Mouse (Mus musculus): ENCODE measurements at regions not wholly inside any gene's neighbourhood (a gene's known extent, or its start where the extent isn't known, plus 50 kb on each side); places are given as distances from the start of the nearest gene placed in this dataset.

GRCm38 (mm10) chr9:74534976-74535375 lies 326.7 kb upstream of the Onecut1 start:
- no peak for TF ChIP-seq GATA4 (IDR thresholded peaks at IDR 0.05; ENCODE audit: insufficient replicate concordance, low read length)

DNA sequence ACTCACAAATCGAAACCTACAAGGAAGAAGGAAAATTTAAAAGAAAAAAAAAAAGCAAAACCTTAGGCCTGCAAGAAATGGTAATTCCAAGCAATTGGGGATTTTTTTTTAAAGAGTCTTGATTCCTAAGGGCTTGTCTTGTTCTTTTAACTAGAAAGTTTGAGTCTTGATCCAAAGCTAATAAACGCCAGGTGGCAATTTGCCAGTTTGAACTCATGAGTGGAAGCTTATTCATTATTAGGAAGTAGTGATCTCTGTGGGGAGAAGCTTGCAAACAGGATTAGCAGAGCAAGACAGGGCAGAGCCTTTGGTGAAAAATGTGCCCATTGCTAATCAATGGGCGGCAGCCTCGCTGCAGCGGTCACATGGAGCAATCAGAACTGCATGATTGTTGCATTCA lies 305.6 kb upstream of the Onecut1 start:
- no peak for TF ChIP-seq GATA4 (IDR thresholded peaks at IDR 0.05; ENCODE audit: insufficient replicate concordance, low read length)

- TF ChIP-seq GATA4 (IDR thresholded peaks at IDR 0.05; ENCODE audit: insufficient replicate concordance, low read length) = no peak
Measured at GRCm38 (mm10) chr9:74592757-74593156, 269.0 kb upstream of the Onecut1 start.

DNA sequence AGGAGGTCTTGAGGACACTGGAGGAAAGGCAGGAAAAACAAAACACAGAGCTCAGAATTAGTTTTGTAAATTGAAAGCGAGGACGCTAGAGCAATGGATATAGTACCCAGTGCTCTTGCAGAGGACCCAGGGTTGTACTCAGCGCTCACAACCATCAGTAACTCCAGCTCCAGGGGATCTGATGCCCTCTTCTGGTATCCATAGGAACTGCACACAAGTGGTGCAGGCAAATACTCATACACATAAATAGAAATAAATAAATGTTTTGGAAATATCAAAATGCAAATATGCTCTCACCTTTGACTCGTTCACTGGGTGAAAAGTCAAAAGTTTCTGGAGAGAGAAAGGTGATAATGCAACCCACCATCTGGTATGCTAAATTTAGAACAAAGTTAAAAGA lies 267.8 kb upstream of the Onecut1 start:
- no peak for TF ChIP-seq GATA4 (IDR thresholded peaks at IDR 0.05; ENCODE audit: insufficient replicate concordance, low read length)

- no peak for TF ChIP-seq GATA4 (IDR thresholded peaks at IDR 0.05; ENCODE audit: insufficient replicate concordance, low read length)
Measured at GRCm38 (mm10) chr9:74604415-74604814, 257.3 kb upstream of the Onecut1 start.

DNA sequence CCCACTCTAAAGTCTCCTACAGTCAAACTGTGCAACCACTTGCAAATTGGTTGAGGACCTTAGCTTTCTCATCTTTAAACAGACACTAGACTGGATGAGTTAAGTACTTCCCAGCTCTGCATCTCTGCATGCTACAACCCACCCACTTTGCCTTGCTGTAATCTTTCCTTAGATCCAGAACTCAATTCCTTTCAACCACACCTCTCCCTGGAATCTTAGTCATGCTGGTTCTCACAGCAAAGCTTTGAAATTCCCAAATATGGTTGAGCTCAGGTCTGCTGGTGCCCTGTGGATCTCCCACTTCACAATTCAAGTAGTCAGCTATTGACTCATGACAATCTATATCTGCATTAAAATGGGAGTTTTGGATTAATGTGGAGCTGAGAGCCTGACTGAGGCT lies 239.8 kb upstream of the Onecut1 start:
- no peak for TF ChIP-seq GATA4 (IDR thresholded peaks at IDR 0.05; ENCODE audit: insufficient replicate concordance, low read length)

DNA sequence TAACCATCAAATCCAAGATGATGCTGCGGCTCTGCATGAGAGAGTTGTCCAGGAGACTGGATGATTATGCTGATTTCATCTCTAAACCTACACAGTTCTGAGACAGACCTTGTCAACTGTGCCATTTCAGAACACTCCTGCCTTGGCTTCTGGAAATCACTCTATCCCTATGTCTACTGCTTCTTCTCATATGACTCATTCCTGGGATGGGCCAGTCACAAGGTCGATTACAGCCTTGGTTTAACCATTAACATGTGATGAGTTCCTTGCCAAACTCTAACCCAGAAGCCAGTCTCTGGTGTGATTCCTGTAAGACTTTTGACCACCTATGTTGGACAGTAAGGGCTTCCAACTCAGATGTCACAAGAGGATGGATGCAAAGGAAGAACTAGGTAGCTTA lies 216.3 kb upstream of the Onecut1 start:
- TF ChIP-seq GATA4 (IDR thresholded peaks at IDR 0.05; ENCODE audit: insufficient replicate concordance, low read length) = no peak

DNA sequence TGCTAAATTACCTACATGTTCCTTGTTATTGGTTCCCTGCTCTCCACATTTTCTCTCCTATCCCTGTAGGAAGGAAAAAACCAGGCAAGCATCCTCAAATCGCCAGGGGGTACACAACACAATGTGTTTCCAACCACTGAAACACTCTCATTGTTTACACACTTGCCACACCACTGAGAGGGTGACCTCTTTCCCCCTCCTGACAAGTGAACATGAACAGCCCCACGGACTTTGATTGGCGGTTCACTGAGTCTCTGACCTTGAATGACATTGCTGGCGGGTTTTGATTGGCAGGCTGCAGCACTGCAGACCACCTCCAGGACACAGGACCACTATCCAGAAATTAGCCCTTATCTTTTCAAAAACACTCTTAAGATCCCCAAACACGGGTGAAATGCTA lies 211.7 kb upstream of the Onecut1 start:
- TF ChIP-seq GATA4 (IDR thresholded peaks at IDR 0.05; ENCODE audit: insufficient replicate concordance, low read length) = no peak

- TF ChIP-seq GATA4 (IDR thresholded peaks at IDR 0.05; ENCODE audit: insufficient replicate concordance, low read length) = no peak
Measured at GRCm38 (mm10) chr9:74655956-74656355, 205.8 kb upstream of the Onecut1 start.

DNA sequence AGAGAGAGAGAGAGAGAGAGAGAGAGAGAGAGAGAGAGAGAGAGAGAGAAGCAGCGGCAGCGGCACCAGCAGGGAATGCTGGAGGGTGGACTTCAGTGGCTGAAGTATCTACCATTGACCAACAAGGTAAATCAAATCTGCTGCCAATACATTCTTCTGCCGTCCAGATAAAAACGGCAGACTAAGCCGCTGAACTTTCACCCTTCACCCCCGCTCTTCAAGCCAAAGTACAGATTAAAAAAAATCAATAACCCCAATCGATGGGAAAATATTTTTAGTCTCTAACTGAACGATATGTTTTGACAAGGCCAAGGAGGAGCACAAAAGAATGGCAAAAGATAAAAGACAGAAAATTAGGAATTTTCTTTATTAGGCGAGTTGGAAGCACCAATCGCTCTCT lies 205.3 kb upstream of the Onecut1 start:
- peak; percentile 78; the same call in 1 of the 2 replicates for TF ChIP-seq GATA4 (IDR thresholded peaks at IDR 0.05; ENCODE audit: insufficient replicate concordance, low read length)

- peak; percentile 85 for TF ChIP-seq GATA4 (IDR thresholded peaks at IDR 0.05; ENCODE audit: insufficient replicate concordance, low read length)
Measured at GRCm38 (mm10) chr9:74671356-74671952, 190.3 kb upstream of the Onecut1 start.

GRCm38 (mm10) chr9:74672261-74672660 lies 189.5 kb upstream of the Onecut1 start:
- no peak for TF ChIP-seq GATA4 (IDR thresholded peaks at IDR 0.05; ENCODE audit: insufficient replicate concordance, low read length)

GRCm38 (mm10) chr9:74698229-74698628 lies 163.5 kb upstream of the Onecut1 start:
- no peak for TF ChIP-seq GATA4 (IDR thresholded peaks at IDR 0.05; ENCODE audit: insufficient replicate concordance, low read length)

DNA sequence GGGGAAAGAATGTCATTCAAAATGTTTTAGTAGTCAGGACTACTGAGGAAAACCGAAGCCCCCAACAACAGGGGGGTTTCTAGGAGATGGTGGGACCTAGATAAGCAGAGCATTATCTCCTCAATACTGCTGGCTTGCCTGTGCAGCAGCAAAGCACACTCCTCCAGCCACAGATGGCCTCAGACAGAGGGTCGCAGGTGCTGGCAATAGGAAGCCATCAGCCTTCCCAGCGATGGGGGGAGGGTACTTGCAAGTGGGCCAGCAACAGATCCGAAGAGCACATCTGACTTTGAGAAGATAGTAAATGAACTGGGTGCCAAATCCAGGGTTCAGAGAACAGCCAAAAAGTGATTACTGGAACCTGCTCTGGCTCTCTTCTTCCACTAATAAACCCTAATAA lies 156.0 kb upstream of the Onecut1 start:
- no peak for TF ChIP-seq GATA4 (IDR thresholded peaks at IDR 0.05; ENCODE audit: insufficient replicate concordance, low read length)

- no peak for TF ChIP-seq GATA4 (IDR thresholded peaks at IDR 0.05; ENCODE audit: insufficient replicate concordance, low read length)
Measured at GRCm38 (mm10) chr9:74707608-74708007, 154.1 kb upstream of the Onecut1 start.

GRCm38 (mm10) chr9:74711698-74712097 lies 150.0 kb upstream of the Onecut1 start:
- TF ChIP-seq GATA4 (IDR thresholded peaks at IDR 0.05; ENCODE audit: insufficient replicate concordance, low read length) = no peak

DNA sequence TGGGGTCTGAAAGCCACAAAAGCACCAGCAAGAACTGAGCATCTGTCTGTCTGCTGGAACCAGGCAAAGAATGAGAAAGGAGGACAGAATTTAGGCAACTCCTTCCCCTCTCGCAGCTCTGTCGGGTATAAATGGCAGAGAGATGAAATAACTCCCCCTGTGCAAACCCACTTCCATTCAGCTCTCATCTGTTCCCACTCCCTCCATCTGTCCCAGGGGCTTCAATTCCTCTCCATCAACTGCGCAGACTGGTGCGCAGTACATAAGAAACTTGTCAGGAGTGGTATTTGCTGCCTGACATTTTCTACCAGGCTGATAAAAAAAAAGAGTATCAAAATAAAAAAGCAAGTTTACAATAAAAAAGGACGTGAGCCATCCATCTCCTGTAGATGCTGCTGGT lies 129.3 kb upstream of the Onecut1 start:
- no peak for TF ChIP-seq GATA4 (IDR thresholded peaks at IDR 0.05; ENCODE audit: insufficient replicate concordance, low read length)
